Mouse (Mus musculus): Measurements from ENCODE around the gene Plcl2. TPM values are rescaled to one million over a fixed set of nuclear protein-coding genes. Genes with fewer than 3 reads are reported as not detected.

Plcl2 gene
- polyA plus RNA-seq, 1 experiment from 2014 or later: 10.2 TPM

DNA sequence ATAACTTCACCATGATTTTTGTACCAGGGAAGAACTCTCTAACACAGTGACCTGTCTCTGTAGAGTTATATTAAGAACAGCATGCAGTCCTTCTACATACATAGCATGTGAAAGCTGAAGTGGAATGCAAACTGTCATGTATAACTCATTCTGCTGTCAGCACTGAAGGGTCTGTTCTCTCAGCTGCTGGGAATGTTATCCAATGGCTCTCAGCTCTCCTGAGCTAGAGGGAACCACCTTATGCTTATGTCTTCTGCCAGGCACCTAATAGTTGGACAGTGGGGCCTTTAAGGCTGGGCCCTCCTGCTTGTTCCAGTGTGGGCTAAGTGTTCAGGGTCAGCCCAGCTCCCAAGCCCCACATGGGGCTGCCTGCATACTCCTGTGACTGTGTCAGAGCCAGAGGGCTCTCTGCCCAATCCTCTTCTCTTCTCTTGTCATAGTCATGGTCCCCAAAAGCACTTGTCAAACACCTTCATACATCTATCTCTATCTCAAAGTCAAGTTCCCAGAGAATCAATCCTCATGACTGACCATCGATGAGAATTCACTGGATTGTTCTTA is 22.1 kb upstream of the Plcl2 start:
- H3K27me3 ChIP-seq (replicated peaks): no peaks in the 10 kb centered on the region
- no peak overlapping the region for H3K27ac ChIP-seq
- no peaks in the 10 kb centered on the region for H3K9me3 ChIP-seq
- no peak overlapping the region for H3K9ac ChIP-seq
- H3K36me3 ChIP-seq: no peaks in the 10 kb centered on the region
- 98% methylated on average over 1 of the region's 1 CpGs for WGBS
- H3K4me3 ChIP-seq: no peak overlapping the region
- ATAC-seq (ENCODE audit: low FRiP score, low read depth): no peak
- H3K4me2 ChIP-seq (replicated peaks): no peak overlapping the region
- no peaks in the 10 kb centered on the region for H3K4me1 ChIP-seq

DNA sequence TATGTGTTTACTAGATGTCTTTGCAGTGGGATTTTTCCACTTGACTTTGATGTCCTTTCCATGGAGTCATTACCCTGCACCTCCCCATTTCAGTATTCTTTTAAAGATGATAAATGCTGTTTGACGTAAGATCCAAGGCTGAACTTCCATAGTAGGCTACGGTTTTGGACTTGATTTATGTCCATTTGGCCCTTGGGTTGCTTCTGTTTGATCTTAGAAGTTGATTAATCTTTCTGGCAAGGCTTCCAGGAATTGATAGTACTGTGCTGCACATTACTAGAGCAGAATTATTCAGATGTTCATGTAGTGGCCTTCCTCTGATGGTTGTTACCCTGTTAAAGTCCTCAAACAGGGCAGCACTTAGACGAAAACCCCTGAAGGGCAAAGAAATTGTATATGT is 21.5 kb upstream of the Plcl2 start:
- no peak overlapping the region for H3K9ac ChIP-seq
- no peaks in the 10 kb centered on the region for H3K27me3 ChIP-seq (replicated peaks)
- no peaks in the 10 kb centered on the region for H3K9me3 ChIP-seq
- ATAC-seq (ENCODE audit: low FRiP score, low read depth): no peak
- H3K36me3 ChIP-seq: no peaks in the 10 kb centered on the region
- 79% methylated on average over 3 of the region's 3 CpGs for WGBS
- no peak overlapping the region for H3K27ac ChIP-seq
- no peak overlapping the region for H3K4me2 ChIP-seq (replicated peaks)
- H3K4me1 ChIP-seq: no peaks in the 10 kb centered on the region
- H3K4me3 ChIP-seq: no peak overlapping the region

DNA sequence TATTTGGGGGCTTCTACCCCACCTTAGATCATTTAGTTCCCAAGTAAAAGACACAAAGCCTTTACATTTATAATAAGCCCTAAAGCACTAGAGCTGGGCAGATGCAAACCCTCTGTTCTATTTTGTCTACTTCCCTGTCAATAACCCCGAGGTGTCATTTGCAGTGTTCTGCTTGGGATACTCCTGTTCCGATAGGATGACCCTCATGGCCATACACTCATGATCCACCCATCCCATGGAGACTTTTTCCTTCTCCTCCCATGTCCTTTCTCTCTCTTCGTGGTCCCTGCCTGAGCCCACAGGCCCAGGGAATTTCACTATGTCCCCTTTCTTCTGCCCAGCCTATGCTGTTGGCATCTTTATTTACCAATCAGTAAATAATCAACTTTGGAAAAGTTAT is 20.8 kb upstream of the Plcl2 start:
- Histone ChIP-seq H3K27me3 (replicated peaks) (no peaks in the 10 kb centered on the region), H3K9ac (no peak overlapping the region), H3K27ac (no peak overlapping the region), H3K36me3 (no peaks in the 10 kb centered on the region), H3K4me1 (no peaks in the 10 kb centered on the region), H3K4me2 (replicated peaks) (no peak overlapping the region), H3K9me3 (no peaks in the 10 kb centered on the region), H3K4me3 (no peak overlapping the region)
- WGBS: 92% methylated on average over 3 of the region's 3 CpGs
- no peak for ATAC-seq (ENCODE audit: low FRiP score, low read depth)

DNA sequence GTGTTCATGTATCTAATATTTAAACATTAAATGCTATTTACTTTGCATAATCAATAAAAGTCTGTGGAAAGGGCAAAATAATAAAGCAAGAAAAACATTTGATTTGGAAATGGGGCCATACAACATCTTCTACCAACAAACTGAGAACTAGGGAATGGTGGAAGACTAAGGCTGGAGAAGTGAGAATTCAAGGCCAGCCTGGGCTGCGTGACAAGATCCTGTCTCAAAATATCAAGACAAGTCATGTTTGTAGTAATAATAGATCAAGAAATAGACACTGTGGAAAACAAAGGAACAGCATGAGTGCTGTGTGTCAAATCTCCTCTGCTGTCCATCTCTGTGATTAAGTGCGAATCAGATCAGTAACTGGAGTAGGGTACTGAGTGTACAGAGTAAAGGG is 20.3 kb upstream of the Plcl2 start:
- Histone ChIP-seq H3K4me3 (no peak overlapping the region), H3K36me3 (no peaks in the 10 kb centered on the region), H3K4me2 (replicated peaks) (no peak overlapping the region), H3K9ac (no peak overlapping the region), H3K27ac (no peak overlapping the region), H3K9me3 (no peaks in the 10 kb centered on the region), H3K27me3 (replicated peaks) (no peaks in the 10 kb centered on the region), H3K4me1 (no peaks in the 10 kb centered on the region)
- 96% methylated on average over 2 of the region's 2 CpGs for WGBS
- no peak for ATAC-seq (ENCODE audit: low FRiP score, low read depth)

DNA sequence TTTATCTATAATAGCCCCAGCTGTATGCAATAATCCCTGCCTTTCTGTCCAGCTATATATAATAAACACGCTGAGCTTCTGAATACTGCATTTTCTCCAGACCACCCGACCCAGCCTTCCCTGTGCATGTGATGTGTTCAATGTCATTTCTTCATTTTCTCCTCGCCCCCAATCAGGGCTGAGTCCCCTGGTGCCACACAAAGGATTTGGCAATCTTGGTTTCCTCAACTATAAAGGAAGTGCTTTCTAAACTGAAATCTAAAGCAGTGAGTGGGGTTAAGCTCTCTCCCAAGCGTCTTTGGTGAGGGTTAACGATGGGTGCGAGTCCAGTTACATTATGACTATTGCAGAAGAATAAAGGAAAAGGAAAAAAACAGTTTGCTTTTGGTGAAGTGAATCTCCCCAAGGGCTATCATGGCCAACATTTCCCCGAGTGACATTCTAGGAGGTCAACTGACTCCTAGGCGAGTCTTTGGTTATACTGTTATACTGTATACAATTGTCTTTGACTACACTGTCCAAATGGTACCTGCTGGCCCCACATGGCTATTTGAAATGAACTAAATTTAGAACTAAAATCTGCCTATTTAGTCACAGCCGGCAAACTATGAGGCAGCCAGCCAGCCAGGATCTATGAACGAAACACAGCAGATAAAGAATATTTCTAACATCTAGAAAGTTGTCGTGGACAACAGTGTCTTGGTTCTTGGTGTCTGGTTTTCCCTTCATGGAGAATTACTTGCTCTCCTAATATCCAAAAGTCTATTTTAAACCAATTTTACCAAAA is 18.4 kb upstream of the Plcl2 start:
- Histone ChIP-seq H3K27me3 (replicated peaks) (no peaks in the 10 kb centered on the region), H3K9ac (no peak overlapping the region), H3K4me3 (no peak overlapping the region), H3K36me3 (no peaks in the 10 kb centered on the region), H3K9me3 (no peaks in the 10 kb centered on the region), H3K4me1 (no peaks in the 10 kb centered on the region), H3K27ac (no peak overlapping the region), H3K4me2 (replicated peaks) (no peak overlapping the region)
- WGBS: 88% methylated on average over 11 of the region's 11 CpGs
- no peak for ATAC-seq (ENCODE audit: low FRiP score, low read depth)

DNA sequence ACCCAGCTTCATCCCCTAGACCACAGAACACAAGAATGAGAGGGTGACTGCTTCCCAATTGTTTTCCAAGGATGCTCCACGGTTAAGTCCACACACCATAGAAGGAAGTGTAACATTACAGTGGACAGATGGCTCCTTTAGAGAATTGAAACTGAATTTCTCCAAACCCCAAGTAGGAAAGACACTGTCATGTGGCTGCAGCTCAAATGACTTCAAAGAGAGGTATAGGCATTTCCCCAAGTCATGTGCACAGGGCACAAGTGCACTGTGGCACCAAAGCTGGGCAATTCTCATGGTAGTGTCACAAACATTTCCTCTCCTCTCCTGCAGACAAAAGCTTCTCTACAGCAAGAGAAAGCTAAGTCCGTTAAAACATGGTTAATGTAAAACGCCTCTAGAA is 17.7 kb upstream of the Plcl2 start:
- Histone ChIP-seq H3K4me1 (no peaks in the 10 kb centered on the region), H3K9ac (no peak overlapping the region), H3K9me3 (no peaks in the 10 kb centered on the region), H3K27ac (no peak overlapping the region), H3K4me3 (no peak overlapping the region), H3K27me3 (replicated peaks) (no peaks in the 10 kb centered on the region), H3K36me3 (no peaks in the 10 kb centered on the region), H3K4me2 (replicated peaks) (no peak overlapping the region)
- WGBS: 78% methylated on average over 3 of the region's 3 CpGs
- ATAC-seq (ENCODE audit: low FRiP score, low read depth): no peak

DNA sequence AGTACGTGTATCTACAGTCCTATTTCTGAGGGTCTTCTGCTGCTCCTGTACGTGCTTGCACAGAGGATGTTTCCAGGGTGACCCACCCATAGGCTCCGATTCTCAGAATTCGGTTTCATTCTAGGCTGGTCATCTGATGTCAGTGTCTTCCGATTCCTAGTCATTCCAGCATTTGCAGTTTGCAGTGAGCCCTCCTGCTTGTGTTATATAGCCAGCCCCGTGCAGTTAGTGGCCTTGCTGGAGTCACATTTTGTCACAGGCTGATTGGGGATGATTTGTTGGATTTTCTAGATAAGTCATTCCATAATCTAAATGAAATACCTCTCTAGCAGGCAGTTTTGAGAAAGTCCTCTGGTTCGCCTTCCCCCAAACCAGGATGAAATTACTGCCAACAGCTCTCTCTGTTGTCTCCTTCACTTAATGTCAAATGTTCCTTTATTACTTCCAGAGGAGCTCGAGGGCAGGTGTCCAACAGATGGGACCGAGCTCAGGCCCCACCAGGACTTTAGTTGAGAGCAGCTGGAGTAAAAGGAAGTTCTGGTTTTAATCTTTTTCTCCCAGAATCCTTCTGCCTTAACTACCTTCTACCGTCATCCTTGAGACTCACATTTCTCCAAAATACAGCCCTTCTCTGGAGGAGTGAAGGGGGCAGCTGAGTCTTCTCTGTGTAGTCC is 13.8 kb upstream of the Plcl2 start:
- 73% methylated on average over 10 of the region's 10 CpGs for WGBS

DNA sequence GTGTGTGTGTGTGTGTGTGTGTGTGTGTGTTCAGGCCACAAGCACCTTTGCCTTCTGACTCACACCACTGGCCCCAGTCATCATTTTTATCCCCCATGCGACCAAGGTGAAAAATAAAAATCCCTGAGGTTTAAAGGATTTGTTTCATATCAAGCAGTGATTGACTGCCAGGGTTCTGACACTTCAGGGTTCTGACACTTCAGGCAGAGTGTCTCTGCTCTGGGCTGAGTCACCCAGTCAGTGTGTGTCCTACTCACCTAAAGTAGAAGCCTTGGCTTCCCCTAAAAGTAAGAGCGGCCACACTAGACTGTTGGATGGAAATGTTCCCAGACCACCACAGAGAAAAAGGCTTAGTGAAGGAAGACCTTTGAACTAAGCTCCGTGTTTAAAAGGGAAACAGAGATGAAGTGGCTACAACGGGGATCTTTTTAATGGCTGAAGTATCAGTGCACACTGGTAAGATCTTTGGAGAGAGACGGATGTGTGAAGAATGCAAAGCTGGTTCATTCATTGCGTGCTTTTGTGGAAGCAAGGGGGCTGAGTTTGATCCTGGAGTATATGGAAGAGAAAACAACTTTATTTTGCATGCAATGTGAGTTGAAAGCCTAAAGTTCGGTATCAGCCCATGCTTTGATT is 11.0 kb upstream of the Plcl2 start:
- H3K27me3 ChIP-seq (replicated peaks): no peaks in the 10 kb centered on the region
- H3K36me3 ChIP-seq: no peaks in the 10 kb centered on the region
- H3K4me3 ChIP-seq: no peak overlapping the region
- H3K9ac ChIP-seq: no peak overlapping the region
- H3K4me2 ChIP-seq (replicated peaks): no peak overlapping the region
- no peak for ATAC-seq (ENCODE audit: low FRiP score, low read depth)
- H3K9me3 ChIP-seq: no peaks in the 10 kb centered on the region
- no peak overlapping the region for H3K27ac ChIP-seq
- 42% methylated on average over 7 of the region's 7 CpGs for WGBS
- no peaks in the 10 kb centered on the region for H3K4me1 ChIP-seq

More for the DNA sequence above, 13.8 kb upstream of the Plcl2 start:
- Histone ChIP-seq H3K4me1 (no peaks in the 10 kb centered on the region), H3K27me3 (replicated peaks) (no peaks in the 10 kb centered on the region), H3K36me3 (no peaks in the 10 kb centered on the region), H3K4me2 (replicated peaks) (no peak overlapping the region), H3K4me3 (no peak overlapping the region), H3K9ac (no peak overlapping the region), H3K9me3 (no peaks in the 10 kb centered on the region), H3K27ac (no peak overlapping the region)
- ATAC-seq (ENCODE audit: low FRiP score, low read depth): no peak

DNA sequence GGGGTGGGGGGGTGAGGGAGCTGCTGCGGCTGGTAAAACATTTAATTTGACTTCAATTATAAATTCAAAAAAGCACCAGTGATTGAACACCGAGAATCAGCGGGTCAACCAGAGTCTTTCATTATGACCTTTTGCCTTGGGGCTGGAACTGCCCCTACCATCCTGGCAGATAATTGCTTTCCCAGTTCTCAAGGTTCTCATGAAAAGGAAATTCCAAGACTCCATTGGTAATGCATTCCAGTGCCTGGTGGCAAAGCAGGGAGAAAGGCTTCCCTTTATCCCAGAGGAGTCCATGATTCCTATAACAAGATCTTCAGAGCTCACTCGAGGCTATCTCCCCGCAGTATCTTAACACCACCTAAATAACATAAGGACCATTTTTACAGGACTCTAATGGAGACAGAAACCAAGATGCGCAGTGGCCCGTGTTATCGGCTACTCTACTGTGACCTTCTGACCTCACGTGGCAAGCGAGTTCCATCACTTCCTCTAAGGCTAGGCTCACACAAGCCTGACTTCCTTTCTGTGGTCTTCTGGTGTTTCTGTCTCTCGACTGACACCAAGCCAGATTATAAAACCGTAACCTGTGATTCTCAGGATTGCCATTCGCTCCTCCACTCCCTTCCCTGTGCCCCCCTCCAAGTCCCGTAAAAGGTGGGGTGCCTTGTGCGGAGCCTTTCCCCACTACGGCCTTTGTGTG is 10.0 kb upstream of the Plcl2 start:
- H3K4me1 ChIP-seq: no peaks in the 10 kb centered on the region
- no peak overlapping the region for H3K9ac ChIP-seq
- no peaks in the 10 kb centered on the region for H3K9me3 ChIP-seq
- no peak for ATAC-seq (ENCODE audit: low FRiP score, low read depth)
- H3K36me3 ChIP-seq: no peaks in the 10 kb centered on the region
- H3K27ac ChIP-seq: no peak overlapping the region
- H3K4me3 ChIP-seq: no peak overlapping the region
- no peak overlapping the region for H3K4me2 ChIP-seq (replicated peaks)
- 67% methylated on average over 16 of the region's 16 CpGs for whole genome bisulfite sequencing
- no peaks in the 10 kb centered on the region for H3K27me3 ChIP-seq (replicated peaks)

DNA sequence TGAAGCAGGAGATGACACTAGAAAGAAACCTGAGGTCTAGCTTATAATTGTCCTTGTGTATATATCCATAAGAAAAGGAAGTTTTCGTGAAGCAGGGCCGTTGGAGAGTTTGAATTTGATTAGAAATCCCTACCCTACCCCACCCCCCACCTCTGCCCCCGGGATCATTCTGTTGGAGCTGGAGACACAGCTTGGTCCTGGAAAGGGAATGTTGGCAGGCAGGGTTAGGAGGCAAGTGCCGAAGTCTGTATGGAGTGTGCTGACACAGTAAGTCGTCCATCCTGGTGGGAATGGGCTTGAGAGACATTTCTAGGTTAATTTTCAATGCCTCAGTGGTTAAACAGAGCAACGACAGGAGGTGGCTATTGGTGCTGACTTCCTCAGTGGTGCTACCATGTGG is 8.4 kb upstream of the Plcl2 start:
- no peak for ATAC-seq (ENCODE audit: low FRiP score, low read depth)
- Histone ChIP-seq H3K4me2 (replicated peaks) (no peak overlapping the region), H3K27ac (no peak overlapping the region), H3K9ac (no peak overlapping the region), H3K4me3 (no peak overlapping the region), H3K4me1 (no peaks in the 10 kb centered on the region), H3K9me3 (no peaks in the 10 kb centered on the region), H3K27me3 (replicated peaks) (no peaks in the 10 kb centered on the region), H3K36me3 (no peaks in the 10 kb centered on the region)
- WGBS: 71% methylated on average over 6 of the region's 6 CpGs

DNA sequence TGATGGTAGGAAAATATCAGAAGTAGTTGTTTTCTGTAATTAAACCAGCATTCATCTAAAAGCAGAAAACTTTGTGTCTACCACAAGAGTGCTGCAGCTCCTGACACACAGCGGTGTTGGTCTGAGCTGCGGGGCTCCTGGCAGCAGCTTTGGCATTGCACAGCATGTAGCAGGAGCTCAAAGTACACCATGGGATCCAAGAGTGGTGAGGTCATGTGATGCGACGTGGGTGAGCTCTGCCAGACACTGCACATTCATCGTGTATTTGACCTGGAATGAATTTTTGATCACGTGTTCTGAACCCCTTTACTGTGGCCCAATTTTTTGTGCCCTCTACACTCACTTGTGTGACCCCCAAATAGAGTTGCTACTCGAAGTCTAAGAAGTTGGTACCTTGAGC is 6.1 kb upstream of the Plcl2 start:
- no peaks in the 10 kb centered on the region for H3K4me1 ChIP-seq
- H3K27ac ChIP-seq: no peak overlapping the region
- no peak overlapping the region for H3K9ac ChIP-seq
- H3K4me2 ChIP-seq (replicated peaks): no peak overlapping the region
- no peaks in the 10 kb centered on the region for H3K27me3 ChIP-seq (replicated peaks)
- WGBS: 89% methylated on average over 7 of the region's 7 CpGs
- no peak overlapping the region for H3K4me3 ChIP-seq
- ATAC-seq (ENCODE audit: low FRiP score, low read depth): no peak
- no peaks in the 10 kb centered on the region for H3K36me3 ChIP-seq
- no peaks in the 10 kb centered on the region for H3K9me3 ChIP-seq
